Comparison of ENCODE assay signal across 1 mouse cellular context in genomic region chr10:108172817-108173563, GRCm38 (mm10).
TF ChIP-seq lines count a peak whose summit lies in the region.

No protein-coding gene starts in this region.

TF ChIP-seq in CH12.LX, 34 proteins besides CTCF, POLR2A, EP300 and RAD21 (continued from another document):
- no peak for TF ChIP-seq GABPA (IDR thresholded peaks at IDR 0.05; ENCODE audit: insufficient replicate concordance, low read depth, low read length)
- TF ChIP-seq ZC3H11A (IDR thresholded peaks at IDR 0.05; ENCODE audit: low read depth, low read length): no peak
TF ChIP-seq in CH12.LX: peak in this region for 3.
